Mouse (Mus musculus): ENCODE measurements at regions not wholly inside any gene's neighbourhood (a gene's known extent, or its start where the extent isn't known, plus 50 kb on each side); places are given as distances from the start of the nearest gene placed in this dataset.
A peak's percentile ranks its signal among the peaks of the same experiment; 100 is the strongest.

GRCm38 (mm10) chr9:24943830-24944229 is 145.4 kb upstream of the Gm10181 start:
- no peak for DNase-seq

GRCm38 (mm10) chr9:24952516-24952915 is 136.7 kb upstream of the Gm10181 start:
- no peak for DNase-seq

DNA sequence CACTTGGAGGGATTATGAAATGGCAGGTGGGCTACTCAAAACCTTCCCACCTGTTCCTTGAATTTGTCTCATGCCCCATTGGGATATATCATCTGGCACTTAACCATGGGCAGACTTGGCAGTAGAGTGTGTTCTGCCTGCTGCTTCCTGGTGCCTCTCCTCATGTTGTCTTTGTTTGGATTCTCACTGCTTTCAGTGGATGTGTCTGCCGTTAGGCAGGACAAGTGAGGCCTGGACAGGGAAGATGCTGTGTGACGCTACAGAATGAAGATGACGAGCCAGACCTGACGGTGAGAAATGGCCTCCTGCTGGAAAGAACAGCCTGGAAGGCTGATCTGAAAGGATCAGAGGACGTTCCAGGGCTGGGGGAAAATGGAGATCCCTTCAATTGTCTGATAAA is 133.6 kb upstream of the Gm10181 start:
- DNase-seq, result no peak

- DNase-seq, result no peak
These were observed 132.7 kb upstream of the Gm10181 start for GRCm38 (mm10) chr9:24956566-24956965.

DNA sequence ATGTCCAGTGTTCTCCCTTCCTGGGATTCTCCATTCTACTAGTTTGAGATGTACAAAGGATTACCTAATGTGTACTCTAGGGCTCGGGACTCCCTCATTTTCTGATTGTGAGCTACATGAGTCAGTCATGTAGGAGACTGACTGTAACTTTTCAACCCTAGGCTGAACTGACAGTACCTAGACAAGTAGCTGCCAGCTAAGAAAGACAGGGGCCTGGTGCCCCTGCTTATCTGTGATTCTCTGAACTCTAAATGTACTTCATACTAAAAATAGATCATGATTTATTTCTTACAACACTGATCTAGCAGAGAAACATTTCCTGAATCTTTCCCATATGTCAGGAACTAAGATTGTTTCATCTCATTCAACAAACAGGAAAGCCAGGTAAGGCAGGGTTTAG is 125.9 kb upstream of the Gm10181 start:
- no peak for DNase-seq

DNA sequence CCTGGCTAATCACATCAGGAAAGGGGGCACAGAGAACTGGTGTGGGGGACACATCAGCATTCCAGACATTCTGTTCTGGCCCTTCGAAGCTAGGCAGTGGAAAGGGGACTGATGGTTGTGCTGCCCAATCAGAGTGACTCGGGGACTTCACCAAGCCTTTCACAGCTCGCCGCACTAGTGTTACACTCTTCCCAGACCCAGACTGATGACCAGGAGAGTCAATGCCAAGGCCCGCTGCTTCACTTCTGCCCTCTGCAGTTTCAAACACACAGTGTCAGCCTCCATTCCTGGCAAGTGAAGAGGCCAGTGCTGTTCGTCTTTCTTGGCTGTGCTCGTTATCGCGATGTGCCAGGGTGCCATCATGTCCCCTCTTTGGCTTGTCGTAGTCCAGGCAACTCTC is 121.7 kb upstream of the Gm10181 start:
- DNase-seq, result no peak

DNA sequence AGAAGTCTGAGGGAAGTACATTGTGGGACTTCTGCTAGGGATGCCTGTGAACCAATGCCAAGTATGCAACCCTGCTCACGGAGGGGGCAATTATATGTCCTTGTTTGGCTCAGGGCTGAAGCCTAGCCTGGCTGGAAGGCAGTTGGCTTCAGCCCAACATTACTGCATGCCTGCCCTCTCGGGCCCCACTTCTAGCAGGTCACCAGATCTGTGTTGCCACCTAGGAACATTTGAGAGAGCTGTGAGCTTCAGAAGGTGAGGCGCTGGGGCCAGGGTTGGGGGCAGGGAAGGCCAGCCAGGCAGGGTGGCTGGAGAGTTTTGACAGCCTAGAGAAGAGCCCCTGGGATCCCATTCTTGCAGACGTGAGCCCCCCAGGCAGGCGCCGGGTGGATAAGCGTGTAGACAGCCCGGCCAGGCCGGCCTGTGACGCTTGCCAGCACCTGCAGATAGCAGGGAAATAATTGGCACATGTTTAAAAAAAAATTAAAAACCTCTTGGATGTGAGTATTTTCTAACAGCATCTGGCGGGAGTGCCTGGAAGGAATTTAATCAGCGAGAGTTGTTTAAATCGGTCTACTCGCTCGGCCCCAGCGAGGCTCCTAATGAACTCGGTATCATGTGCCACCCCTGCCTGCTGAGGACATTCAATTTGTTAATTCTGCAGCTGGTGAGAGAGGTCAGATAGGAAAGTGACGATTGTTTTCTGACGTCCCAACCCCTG is 115.0 kb upstream of the Gm10181 start:
- DNase-seq, result peak in 1 of 2 experiments; percentile 7

GRCm38 (mm10) chr9:24982796-24983195 is 106.4 kb upstream of the Gm10181 start:
- DNase-seq, result no peak

- DNase-seq, result no peak
These were observed 94.7 kb upstream of the Gm10181 start for GRCm38 (mm10) chr9:24994491-24994890.

- no peak for DNase-seq
These were observed 68.0 kb upstream of the Gm10181 start for GRCm38 (mm10) chr9:25021095-25021691.

DNA sequence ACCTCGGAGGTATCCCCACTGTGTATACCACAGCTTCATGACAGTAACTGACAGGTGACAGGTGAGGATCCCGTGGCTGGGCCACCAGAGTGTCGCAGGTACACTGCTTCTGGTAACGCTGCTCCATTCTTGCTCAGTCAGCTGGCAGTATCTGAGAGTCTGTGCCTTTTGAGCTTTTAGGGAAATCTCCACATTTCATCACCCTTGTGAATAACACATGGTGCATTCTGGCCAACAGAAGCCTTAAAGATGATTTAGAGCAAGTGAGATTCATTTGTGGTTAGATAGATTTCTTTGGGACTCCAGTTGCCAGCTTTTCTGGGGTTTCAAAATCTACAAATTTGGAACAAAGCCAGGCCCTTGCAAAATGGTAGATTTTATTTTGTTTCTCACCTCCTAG is 66.8 kb upstream of the Gm10181 start:
- no peak for DNase-seq

GRCm38 (mm10) chr9:25024486-25024885 is 64.7 kb upstream of the Gm10181 start:
- no peak for DNase-seq

DNA sequence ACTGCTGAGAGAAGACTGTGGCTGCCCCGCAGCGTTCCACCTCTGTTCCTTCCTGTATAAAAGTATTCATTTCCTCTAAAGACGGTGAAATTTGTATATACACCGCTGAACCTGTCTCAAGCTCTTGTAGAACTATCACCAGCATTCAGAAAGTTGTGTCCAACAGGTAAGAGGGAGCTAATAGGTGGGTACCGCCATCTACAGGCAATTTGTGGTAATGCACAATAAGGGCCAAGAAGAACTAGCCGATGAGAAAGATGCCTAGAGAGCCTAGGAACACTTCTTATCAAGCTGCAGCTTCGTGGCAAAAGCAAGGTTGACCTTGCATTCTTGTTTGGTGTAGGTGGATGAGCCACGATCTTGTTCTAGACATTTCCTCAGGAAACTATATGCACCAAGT is 61.6 kb upstream of the Gm10181 start:
- DNase-seq, result peak; percentile 37 to 63

DNA sequence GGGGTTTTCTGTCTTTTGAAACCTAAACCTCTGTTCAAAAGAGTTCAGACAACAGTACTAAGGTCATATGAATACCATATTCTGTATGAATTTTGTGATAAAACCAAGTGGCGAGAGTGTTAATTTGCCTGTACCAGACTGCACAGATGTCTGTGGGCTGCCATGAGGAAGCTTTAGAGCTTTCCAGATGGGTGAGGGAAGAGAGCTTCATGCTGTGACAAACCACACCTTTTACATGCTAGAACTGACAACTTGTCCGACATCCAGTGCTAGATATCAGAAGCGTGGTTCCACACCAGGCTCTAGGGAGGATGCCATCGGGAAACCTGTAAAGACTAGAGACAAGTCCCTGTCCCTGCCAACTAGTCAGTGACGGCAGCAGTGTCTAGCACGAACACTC is 60.9 kb upstream of the Gm10181 start:
- no peak for DNase-seq

GRCm38 (mm10) chr9:25031466-25031865 is 57.8 kb upstream of the Gm10181 start:
- DNase-seq, result no peak
